Mouse (Mus musculus): ENCODE measurements around the gene AC131692.1.

AC131692.1 gene

DNA sequence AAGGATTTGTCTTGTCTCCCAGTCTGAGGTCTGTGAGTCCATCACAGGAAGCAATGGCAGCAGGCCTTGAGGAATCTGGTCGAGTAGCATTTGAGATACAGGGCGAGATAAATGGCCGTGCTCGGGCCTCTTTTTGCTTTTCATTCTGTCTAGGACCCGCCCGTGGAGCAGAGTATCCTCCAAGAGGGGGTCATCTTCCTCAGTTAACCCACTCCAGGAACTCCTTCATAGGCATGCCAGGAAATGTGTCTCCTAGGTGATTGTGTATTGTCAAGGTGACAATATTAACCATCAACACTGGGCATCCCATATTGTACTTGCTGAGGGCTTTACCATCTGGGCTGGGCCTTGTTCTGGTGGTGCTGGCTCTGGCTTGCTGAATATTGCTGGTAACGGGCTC, at the start of gene AC131692.1:
AC131692.1 (plus strand) TSS at position 301 of the 400 bp plus-strand sequence.
- DNase-seq (ENCODE audit: low spot score in 2 of 2): no peak

DNA sequence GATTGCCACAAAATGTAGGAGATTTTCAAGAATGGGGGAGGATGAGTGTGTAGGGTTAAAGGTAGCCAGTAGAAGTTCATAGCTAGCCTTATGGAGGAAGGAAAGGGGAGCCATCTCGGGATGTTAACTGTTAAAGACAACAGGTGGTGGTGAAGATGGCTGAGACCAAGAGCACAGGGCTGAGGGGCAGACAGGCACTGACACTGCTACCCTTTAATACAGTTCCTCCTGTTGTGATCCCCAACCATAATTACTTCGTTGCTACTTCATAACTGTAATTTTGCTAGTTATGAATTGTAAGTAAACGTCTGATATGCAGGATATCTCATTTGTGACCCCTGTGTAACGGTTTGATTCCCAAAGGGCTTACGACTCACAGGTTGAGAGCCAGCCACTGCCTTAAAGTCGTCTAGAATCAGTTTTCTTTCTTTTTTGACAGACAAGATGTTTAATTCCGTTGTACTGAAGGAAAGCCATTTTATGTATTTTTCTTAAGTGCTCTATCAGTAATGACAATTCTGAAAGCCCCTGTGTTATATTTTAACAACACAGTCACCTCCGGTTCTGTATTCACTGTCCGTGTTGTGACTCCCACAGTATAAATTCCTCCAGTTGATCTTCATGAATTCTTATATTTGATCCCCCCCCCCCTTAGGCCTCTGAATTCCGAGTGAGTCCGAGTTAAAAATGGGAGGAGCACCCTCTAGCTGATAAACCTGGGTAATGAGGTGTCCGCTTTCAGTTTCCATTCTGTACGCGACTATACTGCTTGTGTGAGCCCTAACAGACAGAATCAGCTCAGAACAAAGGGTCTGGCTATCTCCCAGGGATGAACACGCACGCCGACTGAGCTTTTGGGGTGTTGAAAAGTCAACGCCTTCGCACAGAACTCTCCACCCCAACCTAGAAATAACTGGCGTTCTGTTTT, 48.6 kb upstream of the AC131692.1 start:
- no peak for DNase-seq (ENCODE audit: low spot score in 2 of 2)

DNA sequence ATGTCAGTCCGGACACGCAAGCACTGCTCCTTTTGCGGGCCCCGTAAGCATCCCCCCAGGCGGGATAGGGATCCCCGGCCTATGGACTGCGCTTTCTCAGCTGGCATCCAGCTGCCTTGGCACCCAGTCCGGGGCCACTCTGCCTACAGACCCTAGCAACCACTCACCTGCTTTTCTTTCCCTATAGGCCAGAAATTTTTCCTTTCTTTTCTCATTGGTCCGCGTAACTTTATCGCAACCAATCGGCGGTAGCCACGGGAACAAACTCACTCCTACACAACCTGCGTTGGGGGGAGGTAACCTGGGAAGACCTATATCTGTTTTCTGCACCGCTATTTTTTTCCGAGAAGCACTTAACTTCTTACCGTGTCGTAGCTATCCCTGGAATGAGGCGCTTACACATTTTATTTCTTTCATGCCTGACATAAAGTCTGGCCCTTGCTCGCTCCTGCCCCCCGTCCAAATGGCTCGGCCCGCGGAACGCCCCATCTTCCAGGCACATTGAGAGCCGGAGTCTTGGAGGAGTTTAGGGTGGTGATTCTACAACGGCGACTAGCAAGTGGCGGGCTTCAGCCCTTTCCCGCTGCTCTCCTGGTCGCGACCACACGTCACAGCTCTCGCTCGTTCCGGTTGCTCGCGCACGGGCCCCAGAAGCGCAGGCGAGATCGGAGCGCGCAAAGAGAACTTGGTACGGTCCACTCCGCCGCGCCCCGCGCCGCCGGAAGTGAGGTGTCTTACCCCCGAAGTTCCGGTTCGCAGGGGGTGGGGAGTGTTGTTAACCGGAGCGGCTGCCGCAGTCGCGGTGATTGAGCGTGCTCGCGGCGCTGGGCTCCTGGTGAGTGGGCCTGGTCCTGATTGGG, 47.7 kb upstream of the AC131692.1 start, which contains the start of gene Syvn1:
Syvn1 (plus strand) TSS at position 283 of the 860 bp plus-strand sequence.
- peak; percentile 89 for DNase-seq (ENCODE audit: low spot score in 2 of 2)

DNA sequence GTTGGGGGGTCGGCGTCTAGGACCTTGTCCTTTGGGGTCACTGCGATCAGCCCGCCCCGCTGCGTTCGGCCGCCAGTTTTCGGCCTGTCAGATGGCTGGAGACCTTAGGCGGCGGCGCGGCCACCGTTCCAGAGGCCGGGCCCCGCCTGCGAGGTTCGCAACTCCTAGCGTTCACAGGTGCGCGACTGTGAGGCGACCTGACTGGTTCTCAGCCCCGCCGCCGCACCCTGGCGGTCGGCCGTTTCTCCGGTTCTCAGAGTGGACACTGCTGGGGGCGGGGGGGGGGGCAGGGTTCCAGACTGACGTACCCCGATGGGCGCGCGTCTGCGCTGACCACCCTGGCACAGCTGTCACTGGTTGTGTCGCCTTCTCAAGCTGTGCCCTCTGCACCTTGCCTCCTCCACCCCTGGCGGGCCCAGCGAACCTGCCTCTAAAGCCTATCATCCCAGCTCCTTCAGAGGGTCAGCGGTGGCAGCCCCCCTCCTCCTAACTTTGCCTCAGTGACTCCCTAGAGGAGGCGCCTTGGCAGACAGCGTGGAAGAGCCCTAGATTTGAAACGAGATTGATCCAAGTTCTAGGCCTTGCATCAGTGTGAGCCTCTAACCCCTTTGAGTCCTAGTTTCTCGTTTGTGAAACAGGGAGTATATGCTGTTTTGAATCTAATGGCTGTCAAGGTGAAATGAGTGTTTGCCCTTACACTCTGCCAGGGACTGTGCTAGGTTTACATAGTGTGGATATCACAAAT, 46.9 kb upstream of the AC131692.1 start:
- DNase-seq (ENCODE audit: low spot score in 2 of 2): peak; percentile 36

DNA sequence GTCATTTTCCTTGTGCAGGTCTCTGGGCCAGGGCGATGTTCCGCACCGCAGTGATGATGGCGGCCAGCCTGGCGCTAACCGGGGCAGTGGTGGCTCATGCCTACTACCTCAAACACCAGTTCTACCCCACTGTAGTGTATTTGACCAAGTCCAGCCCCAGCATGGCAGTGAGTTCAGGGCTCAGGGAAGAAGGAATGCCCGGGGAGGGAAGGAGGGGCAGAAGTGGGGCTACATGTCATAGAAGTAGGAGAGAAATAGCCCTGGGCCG, 46.4 kb upstream of the AC131692.1 start:
- DNase-seq (ENCODE audit: low spot score in 2 of 2): peak in 1 of 2 experiments; percentile 20

DNA sequence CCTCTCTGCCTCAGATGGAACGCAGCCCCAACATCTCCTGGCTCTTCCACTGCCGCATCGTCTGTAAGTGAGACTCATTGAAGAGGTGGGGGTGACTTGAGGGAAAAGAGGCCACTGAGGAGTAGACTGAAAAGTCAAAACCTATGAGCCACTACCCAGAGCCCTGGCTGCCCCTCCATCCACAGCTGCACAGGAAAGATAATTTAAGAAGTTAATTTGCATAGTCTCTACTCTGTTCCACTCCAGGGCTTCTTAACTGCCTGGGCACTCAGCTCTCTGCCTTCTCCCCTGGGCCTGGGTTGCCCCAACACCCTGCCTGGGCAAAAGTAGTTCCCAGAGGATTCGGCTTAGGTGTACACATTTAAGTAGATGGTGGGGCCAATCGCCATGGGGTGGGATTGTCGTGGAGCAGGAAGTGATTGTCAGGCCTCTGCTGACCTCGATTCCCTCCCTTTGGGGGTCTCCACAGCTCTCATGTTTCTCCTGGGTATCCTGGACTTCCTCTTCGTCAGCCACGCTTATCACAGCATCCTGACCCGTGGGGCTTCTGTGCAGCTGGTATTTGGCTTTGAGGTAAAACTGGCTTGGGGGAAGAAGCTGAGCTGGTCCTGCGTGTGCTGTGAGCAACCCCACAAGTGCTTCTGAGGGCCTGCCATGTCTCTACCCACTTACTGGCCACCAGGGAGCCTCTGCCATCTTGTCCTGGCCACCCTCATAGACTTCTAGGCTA, 45.4 kb upstream of the AC131692.1 start:
- DNase-seq (ENCODE audit: low spot score in 2 of 2): no peak

DNA sequence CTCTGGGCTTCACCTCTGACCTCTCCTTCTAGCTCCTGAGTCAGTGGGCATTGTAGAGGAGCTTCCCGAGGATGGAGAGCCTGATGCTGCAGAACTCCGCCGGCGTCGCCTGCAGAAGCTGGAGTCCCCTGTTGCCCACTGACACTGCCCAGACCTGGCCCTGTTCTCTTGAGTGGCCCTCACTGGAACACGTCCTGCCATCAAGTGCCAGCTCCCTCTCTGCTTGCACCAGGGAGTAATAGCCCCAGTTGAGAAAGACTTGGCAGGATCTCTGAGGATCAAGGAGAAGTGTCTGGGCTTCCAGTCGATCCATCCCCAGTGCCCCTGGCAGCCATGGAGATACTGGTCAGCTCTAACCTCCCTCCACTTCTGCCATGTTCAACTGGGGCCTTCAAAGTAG, 41.7 kb upstream of the AC131692.1 start:
- DNase-seq (ENCODE audit: low spot score in 2 of 2): no peak

DNA sequence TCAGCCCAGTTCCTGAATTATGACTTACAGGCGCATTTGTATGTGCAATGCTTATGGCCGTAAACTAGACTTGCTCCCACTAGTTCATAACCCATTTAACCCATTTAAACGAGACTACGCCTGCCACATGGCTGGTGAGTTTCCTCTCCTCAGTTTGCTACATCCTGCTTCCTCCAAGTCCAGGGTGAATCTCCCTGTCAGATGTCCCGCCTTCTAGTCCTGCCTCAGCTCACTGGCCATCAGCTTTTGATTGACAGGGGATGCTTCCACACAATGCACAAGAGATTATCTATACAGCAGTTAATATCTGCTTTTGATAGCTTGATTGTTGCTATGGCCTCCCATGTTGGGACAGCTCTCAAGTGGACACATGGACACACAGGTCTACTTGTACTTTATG, 39.9 kb upstream of the AC131692.1 start:
- DNase-seq (ENCODE audit: low spot score in 2 of 2): no peak

DNA sequence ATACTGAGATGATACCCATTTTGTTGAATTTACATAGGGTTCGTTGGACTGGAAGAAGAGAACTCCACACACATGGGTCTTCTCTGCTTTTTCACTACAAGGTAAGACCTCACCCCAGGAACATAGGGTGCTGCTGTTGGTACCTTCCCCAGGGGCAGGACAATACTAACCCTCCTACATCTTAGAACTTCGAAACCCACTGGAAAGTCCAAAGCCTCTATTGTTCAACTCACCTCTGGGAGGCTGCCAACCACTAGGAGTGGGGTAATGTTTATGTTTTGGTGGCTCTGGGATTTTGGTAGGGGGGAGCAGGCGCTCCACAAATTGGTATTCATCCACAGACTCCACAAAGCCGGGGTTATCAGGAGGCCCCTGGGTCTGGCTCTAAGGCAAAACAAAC, 37.5 kb upstream of the AC131692.1 start:
- no peak for DNase-seq (ENCODE audit: low spot score in 2 of 2)

DNA sequence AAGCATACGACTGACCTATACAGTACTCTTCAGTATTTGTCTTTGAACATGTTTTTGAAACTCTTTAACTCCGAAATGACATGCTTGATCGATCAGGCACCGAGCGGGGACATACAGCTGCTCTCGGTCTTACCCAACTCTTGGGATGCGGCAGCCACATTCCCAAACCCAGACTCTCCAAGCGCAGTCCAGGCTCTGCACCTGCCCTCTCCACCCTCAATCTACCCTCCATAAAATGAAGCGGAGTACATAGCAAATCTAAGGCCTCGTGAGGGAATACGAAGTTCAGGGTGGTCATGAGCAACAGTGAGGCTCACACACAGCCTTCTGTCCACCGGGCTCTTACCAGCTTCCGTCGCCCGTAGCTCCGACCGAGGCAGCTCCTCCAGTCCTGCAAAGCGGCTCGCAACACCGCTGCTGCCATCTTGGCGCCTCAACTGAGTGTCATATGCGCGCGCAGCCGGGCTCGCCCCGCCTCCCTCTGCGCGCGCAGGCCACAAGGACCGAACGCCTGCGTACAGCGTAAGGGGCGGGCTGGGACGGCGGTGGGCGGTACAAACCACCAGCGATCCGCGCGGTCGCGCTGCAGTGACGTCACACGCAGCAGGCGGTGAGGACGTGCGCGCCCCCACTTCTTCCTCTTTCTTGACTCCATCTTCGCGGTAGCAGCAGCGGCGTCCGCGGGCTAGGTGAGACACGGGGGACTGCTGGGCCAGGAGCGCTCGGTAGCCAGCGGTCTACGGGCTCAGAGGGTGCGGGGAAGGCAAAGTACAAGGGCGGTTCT, 36.7 kb upstream of the AC131692.1 start, which contains the start of the genes Mrpl49 and Fau:
Mrpl49 (minus strand) TSS at position 473 of the 784 bp plus-strand sequence.
Fau (plus strand) TSS at position 532 of the 784 bp plus-strand sequence.
- DNase-seq (ENCODE audit: low spot score in 2 of 2): peak; percentile 98 to 99

DNA sequence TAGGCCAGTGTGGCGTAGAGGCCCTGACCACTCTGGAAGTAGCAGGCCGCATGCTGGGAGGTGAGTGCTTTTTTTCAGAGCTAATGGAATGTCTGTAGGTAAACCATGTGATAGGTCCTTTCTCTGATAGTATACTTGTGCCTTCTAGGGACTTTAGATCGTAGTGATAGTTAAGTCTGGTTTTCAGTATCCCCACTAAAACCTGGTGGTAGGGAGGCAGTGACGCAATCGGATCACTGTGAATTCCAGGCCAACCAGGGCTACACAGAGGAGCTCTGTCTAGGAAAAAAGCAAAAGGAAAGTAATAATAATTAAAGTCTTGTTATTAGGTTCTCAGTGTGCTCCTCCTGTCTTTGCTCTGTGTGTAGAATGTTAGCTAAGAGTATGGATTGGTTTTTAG, 35.7 kb upstream of the AC131692.1 start:
- DNase-seq (ENCODE audit: low spot score in 2 of 2): no peak

DNA sequence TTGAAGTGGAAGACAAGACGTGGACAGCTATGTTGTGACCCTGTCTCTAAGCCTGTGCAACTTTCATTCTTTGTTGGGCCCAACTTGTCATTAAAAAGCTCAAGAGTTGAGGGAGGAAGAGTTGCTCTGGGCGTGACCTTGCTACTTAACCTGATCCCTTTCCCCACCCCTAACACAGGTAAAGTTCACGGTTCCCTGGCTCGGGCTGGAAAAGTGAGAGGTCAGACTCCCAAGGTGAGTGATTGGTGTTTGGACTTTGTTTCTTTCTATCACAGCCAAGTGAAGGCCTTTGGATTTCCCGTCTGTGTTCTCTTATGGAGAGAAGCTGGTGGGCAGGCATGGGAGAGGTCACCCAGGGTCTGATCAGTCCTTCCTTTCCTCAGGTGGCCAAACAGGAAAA, 35.3 kb upstream of the AC131692.1 start:
- DNase-seq (ENCODE audit: low spot score in 2 of 2): no peak

DNA sequence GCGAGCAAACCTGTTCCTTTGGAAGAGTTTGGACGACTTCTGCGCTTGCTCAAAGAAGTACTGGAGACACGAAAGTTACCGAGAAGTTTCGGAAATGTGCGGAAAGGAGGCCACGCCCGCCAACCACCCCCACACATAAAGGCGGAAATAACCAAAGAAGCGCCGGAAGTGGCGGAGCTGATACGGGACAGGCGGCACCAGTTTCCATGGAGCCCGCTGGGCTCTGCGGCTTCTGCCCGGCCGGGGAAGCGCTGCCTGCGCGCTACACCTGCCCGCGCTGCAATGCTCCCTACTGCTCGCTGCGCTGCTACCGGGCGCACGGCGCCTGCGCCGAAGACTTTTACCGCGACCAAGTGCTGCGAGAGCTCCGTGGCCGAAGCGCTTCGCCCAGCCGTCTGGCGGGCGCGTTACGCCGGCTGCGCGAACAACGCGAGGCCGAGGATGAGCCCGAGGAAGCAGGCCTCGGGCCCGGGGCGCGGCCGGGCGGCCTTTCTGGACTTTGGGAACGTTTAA, 33.1 kb upstream of the AC131692.1 start, which contains the start of gene Znhit2:
Znhit2 (plus strand) TSS at position 172 of the 513 bp plus-strand sequence.
- DNase-seq (ENCODE audit: low spot score in 2 of 2): peak; percentile 91 to 93

DNA sequence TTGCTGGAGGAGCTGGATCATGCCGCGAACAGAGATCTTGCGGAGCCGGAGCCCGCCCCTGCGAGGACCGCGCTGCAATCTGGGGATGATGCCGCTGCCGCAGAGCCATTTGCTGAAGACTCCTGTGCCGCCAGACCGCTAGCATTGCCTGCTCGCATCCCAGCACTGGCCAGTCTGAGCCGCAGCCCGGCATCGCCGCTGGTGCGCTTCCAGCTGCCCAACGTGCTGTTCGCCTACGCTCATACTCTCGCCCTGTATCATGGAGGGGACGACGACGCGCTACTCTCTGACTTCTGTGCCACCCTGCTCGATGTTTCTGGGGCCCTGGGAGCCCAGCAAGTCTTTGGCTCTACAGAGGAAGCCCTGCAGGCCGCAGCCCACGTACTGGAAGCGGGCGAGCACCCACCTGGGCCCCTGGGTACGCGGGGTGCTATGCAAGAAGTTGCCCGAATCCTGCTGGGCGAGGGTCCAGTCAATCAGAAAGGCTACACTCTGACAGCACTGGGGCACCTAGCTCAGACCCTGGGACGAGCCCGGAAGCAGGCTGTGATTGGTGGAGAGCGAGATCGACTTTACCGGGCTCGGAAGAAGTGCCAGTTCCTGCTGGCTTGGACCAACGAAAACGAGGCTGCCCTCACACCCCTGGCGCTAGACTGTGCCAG, 32.4 kb upstream of the AC131692.1 start:
- peak in 1 of 2 experiments; percentile 53 for DNase-seq (ENCODE audit: low spot score in 2 of 2)

DNA sequence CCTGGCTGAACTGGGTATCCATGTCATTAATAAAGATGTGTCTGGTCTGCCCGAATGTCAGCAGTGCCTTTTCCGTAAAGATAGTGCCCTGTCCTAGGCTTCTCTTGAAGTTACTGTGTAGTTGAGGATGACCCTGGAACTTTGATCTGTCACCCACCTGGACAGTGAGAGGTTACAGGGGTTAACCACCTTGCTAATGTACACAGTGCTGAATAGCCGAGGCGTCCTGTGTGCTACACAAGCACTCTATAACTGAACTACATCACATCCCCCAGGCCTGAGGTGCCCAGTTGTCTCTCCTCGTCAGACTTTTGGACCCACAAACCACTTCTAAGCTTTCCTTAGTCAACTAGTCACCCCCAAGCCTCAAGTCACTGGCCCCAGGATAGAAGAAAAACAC, 31.8 kb upstream of the AC131692.1 start:
- no peak for DNase-seq (ENCODE audit: low spot score in 2 of 2)

DNA sequence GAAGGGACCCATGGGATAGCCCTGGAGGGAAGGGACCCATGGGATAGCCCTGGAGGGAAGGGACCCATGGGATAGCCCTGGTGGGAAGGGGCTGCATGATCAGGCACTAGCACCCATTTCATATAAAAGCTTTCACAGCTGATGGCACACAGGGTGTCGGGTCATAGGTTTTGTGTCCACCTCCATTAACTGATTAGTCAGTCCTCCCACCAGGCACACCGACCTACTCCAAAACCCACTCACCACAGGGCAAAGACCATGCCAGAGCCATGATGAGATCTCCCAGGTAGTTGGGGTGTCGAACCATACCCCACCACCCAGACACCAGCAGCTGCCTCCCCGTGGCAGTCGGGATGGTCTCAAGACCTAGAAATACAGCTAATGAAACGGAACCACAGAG, 31.1 kb upstream of the AC131692.1 start:
- no peak for DNase-seq (ENCODE audit: low spot score in 2 of 2)

DNA sequence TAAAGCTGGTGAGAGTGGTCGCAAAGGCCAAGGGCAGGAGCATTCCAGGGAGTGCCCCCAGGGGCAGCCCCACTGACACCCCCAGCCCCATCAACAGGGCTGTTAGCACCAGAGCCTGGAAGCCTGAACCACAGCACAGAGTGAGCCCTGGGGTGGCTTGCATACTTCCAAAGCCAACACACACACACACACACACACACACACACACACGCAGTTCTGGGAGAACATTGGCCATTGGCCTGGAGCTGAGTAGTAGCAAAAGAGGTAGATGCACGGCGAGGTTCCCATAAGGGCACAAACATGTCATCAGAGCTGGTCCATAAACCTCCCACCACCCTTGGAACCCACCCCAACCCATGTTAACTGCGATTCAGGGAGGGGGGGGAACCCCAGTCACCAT, 27.6 kb upstream of the AC131692.1 start:
- no peak for DNase-seq (ENCODE audit: low spot score in 2 of 2)

DNA sequence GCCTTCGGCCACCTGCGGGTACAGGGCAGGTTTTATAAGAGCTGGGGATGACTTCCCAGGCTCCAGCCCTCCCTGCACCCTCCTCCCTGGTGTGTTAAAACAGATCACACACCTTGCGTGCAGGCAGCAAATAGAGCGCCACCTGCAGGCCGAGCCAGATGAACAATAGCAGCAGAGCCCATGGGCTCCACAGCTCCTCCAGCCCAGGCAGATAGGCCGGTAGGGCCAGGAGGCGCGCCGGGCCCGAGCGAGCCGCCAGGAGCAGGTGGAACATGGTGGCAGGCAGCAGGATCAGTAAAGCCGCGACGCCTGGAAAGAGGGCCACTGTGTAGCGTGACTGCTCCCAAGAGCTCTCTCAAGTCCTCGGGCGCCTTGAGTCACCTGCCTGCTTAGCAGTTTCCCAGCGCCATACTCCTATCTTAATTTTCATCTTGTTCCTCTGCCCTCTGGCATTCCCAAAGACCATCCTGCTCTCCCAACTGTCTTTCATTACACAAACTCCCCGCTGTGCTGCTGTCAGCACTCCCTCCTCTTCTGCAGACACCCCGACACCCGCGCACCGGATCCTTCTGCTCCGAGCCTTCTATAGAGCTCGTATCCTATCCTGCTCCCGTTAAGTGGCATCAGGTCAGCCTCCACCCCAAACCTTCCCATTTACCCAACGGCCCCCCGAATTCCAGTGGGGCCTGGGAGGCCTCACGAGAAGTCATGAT, 27.1 kb upstream of the AC131692.1 start:
- peak; percentile 73 to 83 for DNase-seq (ENCODE audit: low spot score in 2 of 2)

All from frontal cortex, postnatal 10 days (tissue).